Mouse (Mus musculus) heart, adult 9 months (tissue): Measurements from ENCODE around the gene Disp2.

Source experiments
- DNase-seq, 2 experiments: peaks; one replicate each; pipeline ENCODE4 v3.0.0; 2022; ENCODE audit warnings: low spot score in 2 of 2

The Disp2 gene

GRCm38 (mm10) chr2:118841186-118841585, 61.7 kb downstream of the Disp2 start:
- no peak for DNase-seq

- DNase-seq: no peak
These were observed 62.3 kb downstream of the Disp2 start for GRCm38 (mm10) chr2:118841774-118842173.

- no peak for DNase-seq
These were observed 64.9 kb downstream of the Disp2 start for GRCm38 (mm10) chr2:118844427-118844826.

DNA sequence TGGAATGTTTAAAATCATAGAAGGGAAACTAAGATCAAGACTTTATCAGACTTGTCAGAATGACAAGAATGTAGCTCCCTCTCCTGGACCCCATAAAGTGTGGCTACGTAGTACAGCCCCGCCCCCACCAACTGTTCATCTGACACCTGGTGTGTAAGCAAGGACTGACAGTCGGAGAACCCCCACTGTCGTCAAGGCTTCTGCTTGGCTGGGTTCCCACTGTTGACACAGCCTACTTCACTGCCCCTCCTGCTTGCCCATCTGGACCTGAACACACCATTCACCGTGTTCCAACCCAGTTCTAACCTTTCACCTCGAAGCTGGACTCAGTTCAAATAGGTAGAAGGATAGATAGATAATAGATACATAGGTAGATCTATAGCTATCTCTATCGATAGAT, 66.7 kb downstream of the Disp2 start:
- no peak for DNase-seq

GRCm38 (mm10) chr2:118851756-118852155, 72.2 kb downstream of the Disp2 start:
- DNase-seq: no peak
